Mouse (Mus musculus) heart, adult 2 months (tissue): Measurements from ENCODE around the gene Bmp6. TPM values are rescaled to one million over a fixed set of nuclear protein-coding genes. Genes with fewer than 3 reads are reported as not detected.

Source experiments
- DNase-seq, 2 experiments: peaks; one replicate each; pipeline ENCODE4 v3.0.0; 2021
- H3K27ac ChIP-seq: fragments of 200-600 bp; 2 replicates; pipeline ENCODE4 v1.8.1; 2022
- H3K27me3 ChIP-seq: fragments of 200-500 bp; 2 replicates; pipeline ENCODE4 v1.6.1; 2012; ENCODE audit warnings: mild to moderate bottlenecking, low read length, inconsistent platforms, mixed read lengths; ENCODE audit not compliant: control insufficient read depth, insufficient read depth
- H3K36me3 ChIP-seq: fragments of 200-500 bp; 2 replicates; pipeline ENCODE4 v1.6.1; 2012; ENCODE audit warnings: low read length, inconsistent platforms; ENCODE audit not compliant: control insufficient read depth, insufficient read depth
- H3K4me1 ChIP-seq: fragments of 200-500 bp; 2 replicates; pipeline ENCODE4 v1.6.1; 2011; ENCODE audit warnings: low read length; ENCODE audit not compliant: control insufficient read depth, insufficient read depth
- H3K4me3 ChIP-seq: fragments of 200-600 bp; 2 replicates; pipeline ENCODE4 v1.8.1; 2022
- H3K79me2 ChIP-seq: fragments of 200-500 bp; replicated peaks from 2 replicates; pipeline ENCODE4 v1.6.1; 2012; ENCODE audit warnings: mild to moderate bottlenecking, inconsistent platforms, low read length, moderate library complexity, mixed read lengths; ENCODE audit not compliant: control insufficient read depth, insufficient read depth
- H3K9ac ChIP-seq: fragments of 200-500 bp; 2 replicates; pipeline ENCODE4 v1.6.1; 2012; ENCODE audit warnings: low read depth, mild to moderate bottlenecking, control low read depth, inconsistent platforms, low read length, mixed read lengths
- CTCF ChIP-seq: fragments of 200-600 bp; IDR thresholded peaks from 2 replicates; pipeline ENCODE4 v1.8.1; 2022; ENCODE audit warnings: antibody characterized with exemption, mild to moderate bottlenecking, moderate library complexity
- EP300 ChIP-seq: fragments of 200-500 bp; IDR thresholded peaks from 2 replicates; pipeline ENCODE4 v1.6.1; 2011; ENCODE audit warnings: low read depth, low read length, control low read depth; ENCODE audit not compliant: insufficient read depth
- POLR2A ChIP-seq: fragments of 200-500 bp; IDR thresholded peaks from 2 replicates; pipeline ENCODE4 v1.6.1; 2011; ENCODE audit warnings: mild to moderate bottlenecking, low read depth, low read length, control low read depth; ENCODE audit not compliant: insufficient read depth
- WGBS: fragments of 180-500 bp; shearing (Covaris S2); methylation state at CpG from one replicate; pipeline ENCODE4 v1.1.7; 2018; 5-methylcytosine and 5-hydroxymethylcytosine counted together
- intact Hi-C: fragments of 180-260 bp; cut with DNase I; formaldehyde crosslinking; loops from one replicate; pipeline ENCODE4 v1.15.1; 2025
- polyA plus RNA-seq: library from polyadenylated mRNA; depleted of rRNA; stranded (reverse); fragments of >200 nt; gene quantifications from 2 replicates; pipeline ENCODE4 v1.2.3, GENCODE M21; 2012
- total RNA-seq, 2 experiments: library from RNA; stranded (reverse); gene quantifications; 2 replicates each; pipeline ENCODE4 v1.2.3; 2021

Bmp6 gene
- total and polyA plus RNA-seq, 3 experiments: 19.3 to 28.8 (median 23.0) TPM

DNA sequence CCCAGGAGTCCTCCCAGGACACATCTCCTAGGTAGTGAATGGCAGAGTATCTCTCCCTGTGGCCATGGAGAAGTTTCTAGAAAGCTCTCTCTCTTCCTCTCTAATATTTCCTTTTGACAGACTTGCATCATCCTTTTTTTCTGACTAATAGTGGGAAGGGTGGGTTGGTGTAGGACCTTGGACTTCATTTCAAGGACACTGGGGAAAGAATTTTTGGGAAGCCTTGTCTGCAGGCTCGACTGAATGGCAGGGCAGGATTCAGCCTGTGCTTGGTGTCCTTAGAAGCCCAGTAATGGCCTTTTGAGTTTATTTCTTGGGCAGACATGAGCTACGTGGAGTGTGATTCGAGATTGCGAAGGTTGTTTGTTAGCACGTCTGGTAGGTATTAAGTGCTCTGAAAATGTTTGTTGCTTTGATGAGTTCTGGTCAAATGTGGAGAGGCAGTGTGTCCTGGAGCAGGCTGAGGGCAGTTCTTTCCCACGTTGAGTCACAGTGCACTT is 103.7 kb downstream of the Bmp6 start:
- Histone ChIP-seq H3K4me1 (peaks cover 2% of the 10 kb centered on the region; the same call in 1 of the 2 replicates), H3K4me3 (no peak overlapping the region), H3K79me2 (no peaks in the 10 kb centered on the region), H3K27ac (no peak overlapping the region), H3K9ac (no peak overlapping the region), H3K36me3 (no peaks in the 10 kb centered on the region), H3K27me3 (no peaks in the 10 kb centered on the region)
- intact Hi-C loops: no loop called here
- TF ChIP-seq POLR2A: no peak
- no peak for TF ChIP-seq EP300
- no peak for TF ChIP-seq CTCF
- 84% methylated on average over 6 of the region's 6 CpGs for WGBS
- no peak for DNase-seq

DNA sequence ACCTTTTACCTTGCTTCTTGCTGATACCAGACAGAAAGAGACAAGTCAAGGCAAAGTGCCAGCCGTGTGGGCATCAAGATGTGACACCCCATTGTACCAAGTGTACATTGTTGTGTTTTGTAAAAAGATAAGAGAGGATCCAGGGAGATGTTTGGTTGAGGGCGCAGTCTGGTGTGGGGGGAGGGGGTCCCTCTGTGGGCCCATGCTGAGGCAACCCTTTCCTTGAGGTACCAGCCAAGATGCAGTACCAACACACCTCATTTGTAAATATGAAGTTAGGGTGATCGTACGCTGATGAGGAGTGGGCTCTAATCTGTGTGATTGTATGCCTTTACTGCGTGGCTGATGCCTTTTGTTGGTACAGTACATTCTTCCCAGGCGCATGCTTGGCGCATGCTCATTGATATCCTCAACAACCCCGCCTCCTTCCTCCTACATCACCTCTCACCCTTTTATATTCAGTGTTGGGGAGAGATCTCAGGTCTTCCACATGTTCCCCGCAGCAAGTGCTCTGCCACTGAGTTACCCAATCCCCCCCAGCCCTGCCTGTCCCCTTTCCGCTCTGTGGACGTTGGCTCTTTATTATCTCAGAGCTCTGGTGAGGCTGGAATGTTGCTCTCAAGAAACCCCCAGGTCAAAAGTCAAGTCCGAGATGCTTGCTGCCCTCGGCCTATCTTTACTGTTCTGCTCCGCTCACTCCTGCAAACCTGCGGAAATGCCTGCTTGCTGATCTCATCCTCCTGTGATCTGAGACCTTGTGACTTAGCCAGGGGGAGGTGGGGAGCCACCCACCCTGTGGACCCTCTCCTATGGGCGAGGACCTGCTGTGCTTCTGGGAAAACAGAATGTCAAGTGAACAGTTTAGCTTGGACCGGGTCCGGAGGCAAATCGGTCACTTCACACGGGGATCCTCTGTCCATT is 105.4 kb downstream of the Bmp6 start:
- Histone ChIP-seq H3K4me3 (no peak overlapping the region), H3K27me3 (no peaks in the 10 kb centered on the region), H3K36me3 (no peaks in the 10 kb centered on the region), H3K27ac (no peak overlapping the region), H3K4me1 (peaks cover 2% of the 10 kb centered on the region; the same call in 1 of the 2 replicates), H3K9ac (no peak overlapping the region), H3K79me2 (no peaks in the 10 kb centered on the region)
- no peak for TF ChIP-seq POLR2A
- peak; percentile 22 to 23 for DNase-seq
- intact Hi-C loops: no loop called here
- 34% methylated on average over 20 of the region's 20 CpGs for WGBS

DNA sequence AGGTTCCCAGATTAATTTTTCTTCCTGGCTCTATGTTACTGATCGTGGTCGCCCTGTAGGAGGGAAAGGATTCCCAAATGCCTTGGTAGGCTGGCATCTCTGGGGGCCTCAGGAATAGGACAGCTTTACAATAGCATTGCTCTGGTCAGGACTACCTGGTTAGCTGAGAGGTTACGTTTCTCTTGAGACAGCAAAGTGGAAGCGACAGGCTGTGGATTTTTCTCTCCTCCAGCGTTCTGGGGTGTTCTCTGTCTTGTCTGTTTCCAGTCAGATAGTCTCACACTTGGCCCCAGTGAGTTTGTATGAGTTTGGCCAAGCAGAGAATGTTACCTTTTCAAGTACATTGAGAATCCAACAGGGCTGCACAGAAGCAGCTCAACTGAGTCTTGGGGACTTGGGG is 106.5 kb downstream of the Bmp6 start:
- H3K36me3 ChIP-seq: no peaks in the 10 kb centered on the region
- 88% methylated on average over 5 of the region's 5 CpGs for WGBS
- TF ChIP-seq CTCF (no peak), POLR2A (no peak), EP300 (no peak)
- H3K4me1 ChIP-seq: peaks cover 2% of the 10 kb centered on the region; the same call in 1 of the 2 replicates
- no peak overlapping the region for H3K27ac ChIP-seq
- no peak overlapping the region for H3K4me3 ChIP-seq
- H3K79me2 ChIP-seq: no peaks in the 10 kb centered on the region
- no peak for DNase-seq
- intact Hi-C loops: no loop called here
- no peak overlapping the region for H3K9ac ChIP-seq
- H3K27me3 ChIP-seq: no peaks in the 10 kb centered on the region

DNA sequence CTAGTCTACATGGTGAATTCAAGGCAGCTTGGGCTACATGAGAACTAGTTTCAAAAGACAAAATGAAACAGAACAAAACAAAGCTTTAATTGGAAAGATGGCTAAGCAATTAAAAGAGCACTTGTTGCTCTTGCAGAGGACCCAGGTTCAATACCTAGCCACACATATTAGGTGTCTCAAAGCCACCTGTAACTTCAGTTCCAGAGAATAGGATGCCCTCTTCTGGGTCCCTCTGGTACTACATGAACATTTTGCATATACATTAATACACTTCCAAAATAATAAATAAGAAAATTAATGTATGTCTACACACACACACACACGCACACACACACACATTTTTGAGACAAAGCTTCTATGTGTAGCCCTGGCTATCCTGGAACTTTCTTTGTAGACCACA is 118.5 kb downstream of the Bmp6 start:
- DNase-seq: no peak
- H3K27me3 ChIP-seq: no peaks in the 10 kb centered on the region
- no peak overlapping the region for H3K27ac ChIP-seq
- H3K9ac ChIP-seq: no peak overlapping the region
- no peaks in the 10 kb centered on the region; the same call in 1 of the 2 replicates for H3K79me2 ChIP-seq
- no peaks in the 10 kb centered on the region; the same call in 1 of the 2 replicates for H3K4me1 ChIP-seq
- no peak for TF ChIP-seq EP300
- no peak for TF ChIP-seq POLR2A
- TF ChIP-seq CTCF: peak; percentile 65
- H3K4me3 ChIP-seq: no peak overlapping the region
- intact Hi-C loops: no loop called here
- H3K36me3 ChIP-seq: no peaks in the 10 kb centered on the region; the same call in 1 of the 2 replicates
- WGBS: 94% methylated on average over 1 of the region's 1 CpGs

- H3K9ac ChIP-seq: no peak overlapping the region
- H3K4me3 ChIP-seq: no peak overlapping the region
- no peaks in the 10 kb centered on the region for H3K27me3 ChIP-seq
- no peak overlapping the region for H3K27ac ChIP-seq
- intact Hi-C loops: no loop called here
- no peaks in the 10 kb centered on the region for H3K36me3 ChIP-seq
- H3K4me1 ChIP-seq: no peaks in the 10 kb centered on the region; the same call in 1 of the 2 replicates
- WGBS: 76% methylated on average over 5 of the region's 5 CpGs
- DNase-seq: no peak
- no peak for TF ChIP-seq POLR2A
- no peak for TF ChIP-seq CTCF
- no peak for TF ChIP-seq EP300
- no peaks in the 10 kb centered on the region for H3K79me2 ChIP-seq
Observed at GRCm38 (mm10) chr13:38470882-38471281, 126.0 kb downstream of the Bmp6 start.

DNA sequence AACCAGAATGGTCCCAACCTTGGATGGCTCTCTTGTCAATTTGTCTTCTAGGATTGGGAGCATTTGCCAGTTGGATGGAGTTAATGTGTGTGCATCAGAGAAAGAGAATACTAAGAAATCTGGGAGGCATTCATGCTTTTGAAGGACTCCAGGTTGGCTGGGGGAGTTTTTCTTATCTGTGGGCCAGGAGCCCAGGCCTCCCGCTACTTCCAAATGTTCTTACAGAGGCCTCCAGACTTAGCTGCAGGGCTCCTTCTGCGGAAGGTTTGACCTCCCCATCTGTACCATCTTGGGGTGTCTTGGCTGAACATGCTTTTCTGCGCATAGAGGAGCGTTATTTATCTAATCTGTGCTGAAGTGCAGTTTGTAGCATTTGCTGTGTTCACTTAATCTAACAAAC is 127.7 kb downstream of the Bmp6 start:
- TF ChIP-seq POLR2A (no peak), EP300 (no peak), CTCF (no peak)
- WGBS: 77% methylated on average over 4 of the region's 4 CpGs
- intact Hi-C loops: no loop called here
- H3K27ac ChIP-seq: no peak overlapping the region
- H3K36me3 ChIP-seq: no peaks in the 10 kb centered on the region
- peak in 1 of 2 experiments; percentile 11 for DNase-seq
- H3K27me3 ChIP-seq: no peaks in the 10 kb centered on the region
- H3K79me2 ChIP-seq: no peaks in the 10 kb centered on the region
- no peak overlapping the region for H3K9ac ChIP-seq
- H3K4me3 ChIP-seq: no peak overlapping the region
- H3K4me1 ChIP-seq: no peaks in the 10 kb centered on the region; the same call in 1 of the 2 replicates
